Mouse (Mus musculus): ENCODE data around the gene H2al1j.
"Not testable (repeated sequence)": the region's sequence is repeated elsewhere in the genome, so short reads cannot be mapped to it uniquely, and the experiment has no call there.

Gene H2al1j

DNA sequence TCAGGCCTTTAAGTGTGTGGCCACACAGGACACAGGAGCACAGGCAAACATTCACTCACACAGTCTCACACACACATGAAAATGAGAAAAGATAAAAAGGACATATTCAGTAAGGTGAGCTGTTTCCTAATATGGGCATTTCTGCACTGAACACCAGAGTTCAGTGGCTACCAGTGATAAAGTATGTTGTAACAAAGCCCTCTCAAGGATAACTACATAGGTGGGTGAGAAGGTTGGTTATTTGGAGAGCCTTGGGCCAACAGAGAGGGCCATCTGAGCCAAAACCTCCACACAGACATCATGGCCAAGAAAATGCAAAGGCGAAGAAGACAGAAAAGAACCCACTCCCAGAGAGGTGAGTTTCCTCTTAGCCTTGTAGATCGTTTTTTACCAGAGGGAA, at the start of gene H2al1j:
H2al1j (plus strand) TSS at position 301 of the 400 bp plus-strand sequence.
- not testable (repeated sequence) for DNase-seq

DNA sequence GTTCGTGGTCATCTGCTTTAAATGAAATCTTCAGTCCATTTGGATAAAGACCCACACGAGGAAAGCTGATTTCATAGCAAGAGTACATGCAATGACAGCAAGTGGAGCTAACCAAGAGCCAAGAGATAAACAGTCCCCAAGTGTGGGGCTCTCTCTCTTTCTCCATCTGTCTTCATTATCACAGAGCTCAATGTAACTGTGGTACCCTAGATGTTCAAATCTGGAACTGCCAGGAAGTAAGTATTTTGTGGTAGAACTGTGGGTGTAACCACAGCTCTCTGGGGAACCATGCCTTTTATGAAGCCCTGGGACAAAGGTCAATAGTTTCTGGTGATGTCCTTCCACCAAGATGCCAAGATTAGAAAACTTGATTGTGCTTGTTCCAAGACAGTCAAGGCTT, 46.9 kb upstream of the H2al1j start:
- no peak for DNase-seq

DNA sequence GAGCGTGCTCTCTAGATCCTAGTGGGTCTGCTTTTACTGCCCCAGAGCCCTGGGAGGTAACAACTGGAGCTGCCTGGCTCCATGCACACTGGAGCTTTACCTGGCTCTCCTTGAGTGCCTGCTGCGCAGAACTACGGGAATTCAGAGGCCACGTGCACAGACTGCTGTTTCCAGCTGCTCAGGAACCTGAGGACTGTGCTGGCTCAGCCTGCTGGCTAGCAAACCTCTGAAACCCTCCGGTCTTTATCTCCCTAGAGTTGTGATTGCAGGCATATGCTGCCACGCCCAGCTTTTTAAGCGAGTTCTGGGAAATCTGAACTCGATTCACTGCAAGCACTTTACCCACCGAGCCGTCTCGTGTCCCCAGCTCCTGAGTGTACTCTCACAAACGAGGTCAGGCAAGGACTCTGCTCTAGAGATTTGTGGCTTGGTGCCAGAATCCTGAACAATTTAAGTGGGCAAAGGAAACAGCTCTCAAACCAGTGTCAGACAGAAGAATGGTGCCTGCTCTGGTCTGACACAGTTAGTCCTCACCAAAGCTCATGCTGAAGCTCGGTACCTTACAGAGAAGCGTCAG, 39.2 kb upstream of the H2al1j start:
- DNase-seq, result no peak

DNA sequence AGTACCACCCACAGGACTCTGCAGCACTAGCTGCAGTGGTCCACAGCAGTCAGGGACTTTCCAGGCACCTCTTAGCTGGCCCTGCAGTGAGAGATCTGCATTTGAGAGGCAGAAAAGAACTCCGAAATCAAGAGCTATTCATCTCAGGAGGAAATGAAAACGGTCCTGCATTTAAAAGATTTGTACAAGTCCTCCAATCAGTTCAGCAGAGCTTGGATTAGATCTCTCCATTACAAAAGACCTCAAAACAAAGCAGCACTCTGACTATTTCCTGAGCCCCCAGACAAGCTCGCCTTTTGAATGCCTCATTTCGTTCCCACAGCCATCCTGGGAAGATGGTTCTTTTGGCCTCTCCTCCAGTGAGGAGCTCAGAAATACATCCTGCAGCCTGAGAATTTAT, 38.4 kb upstream of the H2al1j start:
- no peak for DNase-seq

DNA sequence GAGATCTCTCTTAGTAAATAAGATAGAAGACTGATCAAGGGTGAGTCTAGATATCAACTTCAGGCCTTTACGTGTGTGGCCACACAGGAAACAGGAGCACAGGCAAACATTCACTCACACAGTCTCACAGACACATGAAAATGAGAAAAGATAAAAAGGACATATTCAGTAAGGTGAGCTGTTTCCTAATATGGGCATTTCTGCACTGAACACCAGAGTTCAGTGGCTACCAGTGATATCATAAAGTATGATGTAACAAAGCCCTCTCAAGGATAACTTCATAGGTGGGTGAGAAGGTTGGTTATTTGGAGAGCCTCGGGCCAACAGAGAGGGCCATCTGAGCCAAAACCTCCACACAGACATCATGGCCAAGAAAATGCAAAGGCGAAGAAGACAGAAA, 28.7 kb upstream of the H2al1j start, which contains the start of gene H2al1a:
H2al1a (plus strand) TSS at position 301 of the 400 bp plus-strand sequence.
- not testable (repeated sequence) for DNase-seq

DNA sequence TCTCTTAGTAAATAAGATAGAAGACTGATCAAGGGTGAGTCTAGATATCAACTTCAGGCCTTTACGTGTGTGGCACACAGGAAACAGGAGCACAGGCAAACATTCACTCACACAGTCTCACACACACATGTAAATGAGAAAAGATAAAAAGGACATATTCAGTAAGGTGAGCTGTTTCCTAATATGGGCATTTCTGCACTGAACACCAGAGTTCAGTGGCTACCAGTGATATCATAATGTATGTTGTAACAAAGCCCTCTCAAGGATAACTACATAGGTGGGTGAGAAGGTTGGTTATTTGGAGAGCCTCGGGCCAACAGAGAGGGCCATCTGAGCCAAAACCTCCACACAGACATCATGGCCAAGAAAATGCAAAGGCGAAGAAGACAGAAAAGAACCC, 25.5 kb upstream of the H2al1j start, which contains the start of gene H2al1b:
H2al1b (plus strand) TSS at position 301 of the 400 bp plus-strand sequence.
- not testable (repeated sequence) for DNase-seq

DNA sequence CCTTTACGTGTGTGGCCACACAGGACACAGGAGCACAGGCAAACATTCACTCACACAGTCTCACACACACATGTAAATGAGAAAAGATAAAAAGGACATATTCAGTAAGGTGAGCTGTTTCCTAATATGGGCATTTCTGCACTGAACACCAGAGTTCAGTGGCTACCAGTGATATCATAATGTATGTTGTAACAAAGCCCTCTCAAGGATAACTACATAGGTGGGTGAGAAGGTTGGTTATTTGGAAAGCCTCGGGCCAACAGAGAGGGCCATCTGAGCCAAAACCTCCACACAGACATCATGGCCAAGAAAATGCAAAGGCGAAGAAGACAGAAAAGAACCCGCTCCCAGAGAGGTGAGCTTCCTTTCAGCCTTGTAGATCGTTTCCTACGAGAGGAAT, 22.3 kb upstream of the H2al1j start, which contains the start of gene H2al1c:
H2al1c (plus strand) TSS at position 301 of the 400 bp plus-strand sequence.
- not testable (repeated sequence) for DNase-seq

DNA sequence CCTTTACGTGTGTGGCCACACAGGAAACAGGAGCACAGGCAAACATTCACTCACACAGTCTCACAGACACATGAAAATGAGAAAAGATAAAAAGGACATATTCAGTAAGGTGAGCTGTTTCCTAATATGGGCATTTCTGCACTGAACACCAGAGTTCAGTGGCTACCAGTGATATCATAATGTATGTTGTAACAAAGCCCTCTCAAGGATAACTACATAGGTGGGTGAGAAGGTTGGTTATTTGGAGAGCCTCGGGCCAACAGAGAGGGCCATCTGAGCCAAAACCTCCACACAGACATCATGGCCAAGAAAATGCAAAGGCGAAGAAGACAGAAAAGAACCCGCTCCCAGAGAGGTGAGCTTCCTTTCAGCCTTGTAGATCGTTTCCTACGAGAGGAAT, 19.1 kb upstream of the H2al1j start, which contains the start of gene H2al1d:
H2al1d (plus strand) TSS at position 301 of the 400 bp plus-strand sequence.
- not testable (repeated sequence) for DNase-seq

DNA sequence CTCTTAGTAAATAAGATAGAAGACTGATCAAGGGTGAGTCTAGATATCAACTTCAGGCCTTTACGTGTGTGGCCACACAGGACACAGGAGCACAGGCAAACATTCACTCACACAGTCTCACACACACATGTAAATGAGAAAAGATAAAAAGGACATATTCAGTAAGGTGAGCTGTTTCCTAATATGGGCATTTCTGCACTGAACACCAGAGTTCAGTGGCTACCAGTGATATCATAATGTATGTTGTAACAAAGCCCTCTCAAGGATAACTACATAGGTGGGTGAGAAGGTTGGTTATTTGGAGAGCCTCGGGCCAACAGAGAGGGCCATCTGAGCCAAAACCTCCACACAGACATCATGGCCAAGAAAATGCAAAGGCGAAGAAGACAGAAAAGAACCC, 16.0 kb upstream of the H2al1j start, which contains the start of gene H2al1e:
H2al1e (plus strand) TSS at position 301 of the 400 bp plus-strand sequence.
- not testable (repeated sequence) for DNase-seq

DNA sequence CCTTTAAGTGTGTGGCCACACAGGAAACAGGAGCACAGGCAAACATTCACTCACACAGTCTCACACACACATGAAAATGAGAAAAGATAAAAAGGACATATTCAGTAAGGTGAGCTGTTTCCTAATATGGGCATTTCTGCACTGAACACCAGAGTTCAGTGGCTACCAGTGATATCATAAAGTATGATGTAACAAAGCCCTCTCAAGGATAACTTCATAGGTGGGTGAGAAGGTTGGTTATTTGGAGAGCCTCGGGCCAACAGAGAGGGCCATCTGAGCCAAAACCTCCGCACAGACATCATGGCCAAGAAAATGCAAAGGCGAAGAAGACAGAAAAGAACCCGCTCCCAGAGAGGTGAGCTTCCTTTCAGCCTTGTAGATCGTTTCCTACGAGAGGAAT, 12.8 kb upstream of the H2al1j start, which contains the start of gene H2al1f:
H2al1f (plus strand) TSS at position 301 of the 400 bp plus-strand sequence.
- DNase-seq, result not testable (repeated sequence)

DNA sequence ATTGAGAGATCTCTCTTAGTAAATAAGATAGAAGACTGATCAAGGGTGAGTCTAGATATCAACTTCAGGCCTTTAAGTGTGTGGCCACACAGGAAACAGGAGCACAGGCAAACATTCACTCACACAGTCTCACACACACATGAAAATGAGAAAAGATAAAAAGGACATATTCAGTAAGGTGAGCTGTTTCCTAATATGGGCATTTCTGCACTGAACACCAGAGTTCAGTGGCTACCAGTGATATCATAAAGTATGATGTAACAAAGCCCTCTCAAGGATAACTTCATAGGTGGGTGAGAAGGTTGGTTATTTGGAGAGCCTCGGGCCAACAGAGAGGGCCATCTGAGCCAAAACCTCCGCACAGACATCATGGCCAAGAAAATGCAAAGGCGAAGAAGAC, 9.7 kb upstream of the H2al1j start, which contains the start of gene H2al1g:
H2al1g (plus strand) TSS at position 301 of the 400 bp plus-strand sequence.
- DNase-seq, result not testable (repeated sequence)

DNA sequence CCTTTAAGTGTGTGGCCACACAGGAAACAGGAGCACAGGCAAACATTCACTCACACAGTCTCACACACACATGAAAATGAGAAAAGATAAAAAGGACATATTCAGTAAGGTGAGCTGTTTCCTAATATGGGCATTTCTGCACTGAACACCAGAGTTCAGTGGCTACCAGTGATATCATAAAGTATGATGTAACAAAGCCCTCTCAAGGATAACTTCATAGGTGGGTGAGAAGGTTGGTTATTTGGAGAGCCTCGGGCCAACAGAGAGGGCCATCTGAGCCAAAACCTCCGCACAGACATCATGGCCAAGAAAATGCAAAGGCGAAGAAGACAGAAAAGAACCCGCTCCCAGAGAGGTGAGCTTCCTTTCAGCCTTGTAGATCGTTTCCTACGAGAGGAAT, 6.4 kb upstream of the H2al1j start, which contains the start of gene H2al1h:
H2al1h (plus strand) TSS at position 301 of the 400 bp plus-strand sequence.
- not testable (repeated sequence) for DNase-seq

DNA sequence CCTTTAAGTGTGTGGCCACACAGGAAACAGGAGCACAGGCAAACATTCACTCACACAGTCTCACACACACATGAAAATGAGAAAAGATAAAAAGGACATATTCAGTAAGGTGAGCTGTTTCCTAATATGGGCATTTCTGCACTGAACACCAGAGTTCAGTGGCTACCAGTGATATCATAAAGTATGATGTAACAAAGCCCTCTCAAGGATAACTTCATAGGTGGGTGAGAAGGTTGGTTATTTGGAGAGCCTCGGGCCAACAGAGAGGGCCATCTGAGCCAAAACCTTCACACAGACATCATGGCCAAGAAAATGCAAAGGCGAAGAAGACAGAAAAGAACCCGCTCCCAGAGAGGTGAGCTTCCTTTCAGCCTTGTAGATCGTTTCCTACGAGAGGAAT, 3.3 kb upstream of the H2al1j start, which contains the start of gene H2al1i:
H2al1i (plus strand) TSS at position 301 of the 400 bp plus-strand sequence.
- not testable (repeated sequence) for DNase-seq

DNA sequence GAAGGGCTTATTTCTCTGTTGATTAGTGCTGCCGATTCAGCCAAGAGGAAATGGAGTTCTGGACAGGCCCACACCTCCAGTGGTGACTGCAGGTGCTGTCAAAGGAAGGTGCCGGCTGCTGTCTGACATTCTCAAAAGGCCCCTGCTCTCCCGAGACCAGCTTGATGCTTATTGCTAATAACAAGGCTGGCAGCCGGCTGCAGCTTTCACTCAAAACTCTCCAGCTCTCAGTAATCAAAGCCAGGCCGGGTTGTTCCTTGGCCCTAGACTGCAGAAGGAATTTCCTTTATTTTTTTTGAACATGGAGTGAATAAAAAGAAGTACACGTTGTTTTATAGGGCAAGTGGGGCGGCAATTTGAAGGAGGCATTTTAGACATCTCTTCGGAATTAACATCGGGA, 18.1 kb downstream of the H2al1j start:
- DNase-seq, result no peak

DNA sequence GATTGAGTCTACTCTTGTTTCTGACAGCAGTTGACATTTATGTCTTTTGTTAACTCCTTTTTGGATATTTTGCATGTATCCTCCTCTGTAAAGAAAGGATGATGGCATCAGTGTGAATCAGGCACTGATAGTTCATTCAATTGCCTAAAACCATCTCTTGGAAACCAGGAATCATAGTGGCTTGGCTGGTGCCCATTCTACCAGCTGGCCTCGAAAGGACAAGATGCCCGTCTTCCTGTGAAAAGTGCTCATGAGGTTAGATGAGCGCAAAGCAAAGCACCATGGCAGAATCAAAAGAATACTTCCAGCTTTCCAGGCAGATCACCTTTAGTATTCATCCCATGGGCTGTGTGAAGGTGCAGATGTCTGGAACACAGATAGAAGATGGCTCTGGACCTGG, 19.1 kb downstream of the H2al1j start:
- DNase-seq, result no peak

DNA sequence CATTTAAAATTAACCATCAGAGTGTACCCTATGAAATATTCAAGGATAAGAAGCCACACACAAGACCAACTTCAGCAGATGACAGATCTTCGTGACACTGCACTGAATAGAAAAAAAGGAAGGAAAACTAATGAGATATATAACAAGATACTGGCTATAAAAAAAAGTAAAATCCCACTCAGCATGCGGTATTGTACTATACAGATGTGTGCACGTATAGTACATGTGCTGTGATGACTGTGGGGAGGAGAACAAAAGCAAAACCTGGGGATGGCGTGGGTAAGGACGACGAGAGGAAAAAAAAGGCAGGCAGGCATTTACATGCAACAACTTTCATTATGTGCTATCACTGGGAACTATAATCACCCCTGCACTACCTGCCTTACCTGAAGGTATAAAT, 33.2 kb downstream of the H2al1j start:
- DNase-seq, result no peak

DNA sequence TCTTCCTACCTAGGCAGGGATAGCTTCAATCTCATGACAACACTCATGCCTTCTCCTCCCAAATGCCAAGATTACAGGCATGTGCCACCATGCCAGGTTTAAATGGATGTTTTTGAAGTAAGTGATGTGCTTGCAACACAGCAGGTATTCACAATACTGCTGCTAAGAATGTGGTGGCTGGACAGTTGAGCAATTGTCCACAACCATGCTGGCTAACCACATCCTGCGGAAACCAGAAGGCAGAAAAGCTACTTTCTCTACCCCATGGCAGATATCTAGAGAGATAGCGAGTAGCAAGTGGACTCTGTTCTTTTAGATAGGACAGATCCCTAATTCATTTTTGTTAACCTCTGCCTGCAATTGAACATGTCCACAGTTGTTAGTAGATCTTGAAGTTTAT, 33.6 kb downstream of the H2al1j start:
- no peak for DNase-seq

DNA sequence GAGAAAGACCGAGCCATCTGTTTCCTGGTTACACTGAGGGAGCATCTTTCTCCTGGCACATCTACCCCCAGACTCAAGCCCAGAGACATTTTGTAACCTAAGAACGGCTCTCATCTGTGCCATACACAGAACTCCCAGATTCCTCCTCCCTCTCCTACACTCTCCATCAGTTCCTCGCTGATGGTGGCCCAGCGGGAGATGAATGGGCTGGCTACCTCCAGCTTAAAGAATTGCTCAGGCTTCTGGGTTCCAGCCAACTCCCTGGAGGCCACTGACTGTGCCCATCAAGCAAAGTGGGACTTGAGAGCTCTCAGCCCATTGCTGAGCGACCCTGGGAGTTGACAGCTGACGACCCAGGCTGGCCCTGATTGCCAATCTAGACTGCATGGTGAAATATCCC, 36.3 kb downstream of the H2al1j start:
- no peak for DNase-seq

DNA sequence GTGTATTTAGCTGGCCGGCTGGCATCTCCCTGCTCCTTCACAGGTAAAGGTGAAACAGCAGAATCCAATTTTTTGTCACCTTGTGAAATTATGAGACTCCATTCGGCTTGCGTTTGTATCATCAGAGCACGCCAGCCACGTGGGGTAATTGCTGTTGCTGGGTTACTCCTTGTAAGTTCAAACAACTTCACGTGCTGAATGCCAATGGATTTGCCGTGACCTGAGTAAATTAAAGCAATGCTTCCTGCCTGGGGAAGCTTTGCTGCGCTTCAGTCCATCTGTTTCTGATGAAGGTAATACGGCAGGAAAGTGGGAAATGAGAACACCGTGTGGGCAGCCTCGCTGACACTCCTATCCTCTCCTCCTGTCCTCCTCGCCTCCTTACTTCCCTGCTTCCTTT, 37.5 kb downstream of the H2al1j start:
- DNase-seq, result no peak
